In the genomic region with DNA sequence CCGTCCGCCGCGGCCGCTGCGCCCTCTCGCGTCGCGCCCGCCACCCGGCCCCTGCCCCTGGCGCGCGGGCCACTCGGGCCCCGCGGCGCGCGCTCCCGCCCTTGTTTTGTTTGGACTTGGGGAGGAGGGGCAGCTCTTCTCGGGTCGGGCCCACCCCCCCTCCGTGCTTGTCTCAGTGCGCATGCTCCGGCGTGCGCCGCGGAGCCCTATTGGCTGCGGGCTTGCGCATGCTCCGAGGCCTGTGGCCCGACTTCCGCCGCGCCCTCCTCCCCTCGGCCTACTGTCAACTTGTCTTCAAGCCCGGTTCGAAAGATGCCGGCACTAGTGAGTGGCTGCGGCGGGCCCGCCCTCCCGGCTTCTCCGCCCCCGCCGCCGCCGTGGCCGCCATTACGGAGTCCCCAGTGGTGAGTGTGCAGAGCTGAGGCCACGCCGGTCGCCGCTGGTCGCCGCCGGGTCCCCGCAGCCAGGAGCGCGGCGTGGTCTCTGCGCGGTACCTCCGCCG, we compare ENCODE assay signal across 8 mouse cellular contexts. TPM values are rescaled to one million over a fixed set of nuclear protein-coding genes. Genes with fewer than 3 reads are reported as not detected.
DNase-seq lines count a peak whose midpoint lies in the region; ATAC-seq and TF ChIP-seq lines count a peak whose summit lies in the region.

No protein-coding gene starts in this region.

- under 1% methylated on average over 56 of the region's 68 CpGs for WGBS in hindbrain, postnatal 0 days

- H3K4me1 ChIP-seq in hindbrain, postnatal 0 days (ENCODE audit: insufficient read depth, low read length) = peaks cover 11% of the 10 kb centered on the region

- peak overlapping the region; percentile 98 for H3K27ac ChIP-seq in gastrocnemius, adult 2 months
- H3K27ac ChIP-seq in hindbrain, postnatal 0 days = peak overlapping the region; percentile 100
- peak overlapping the region; percentile 98 for H3K27ac ChIP-seq in left cerebral cortex, adult 2 months

- TF ChIP-seq CTCF in gastrocnemius, adult 2 months (IDR thresholded peaks at IDR 0.05) = peak; percentile 12; the same call in 1 of the 2 replicates
- TF ChIP-seq CTCF in hindbrain, postnatal 0 days (IDR thresholded peaks at IDR 0.05; ENCODE audit: low read depth) = no peak
- TF ChIP-seq CTCF in left cerebral cortex, adult 2 months (IDR thresholded peaks at IDR 0.05) = no peak

- peak overlapping the region; percentile 87 for H3K4me2 ChIP-seq in hindbrain, postnatal 0 days (ENCODE audit: low read depth, low read length)

- peak overlapping the region; percentile 98 for H3K9ac ChIP-seq in hindbrain, postnatal 0 days (replicated peaks; ENCODE audit: low read length)

- no peaks in the 10 kb centered on the region for H3K27me3 ChIP-seq in hindbrain, postnatal 0 days (ENCODE audit: insufficient read depth, low read length)

- peak; percentile 99 for DNase-seq in ZHBTc4 (ENCODE audit: low read depth, low spot score)
- DNase-seq in gastrocnemius, adult 2 months = peak; percentile 99
- peak; percentile 99 for DNase-seq in hindbrain, postnatal 0 days (ENCODE audit: low spot score)
- peak; percentile 98 for DNase-seq in left cerebral cortex, adult 2 months (ENCODE audit: extremely low spot score in 1 of 2, low spot score in 2 of 2)
- peak; percentile 96 to 98 for DNase-seq in right cerebral cortex, adult 2 months (ENCODE audit: low spot score in 2 of 2)
- peak; percentile 98 for DNase-seq in urinary bladder, postnatal 14 days (ENCODE audit: low spot score)

- 0 out of 2 replicates have a peak, but pooled peaks cover 2% of the 10 kb centered on the region for H3K36me3 ChIP-seq in hindbrain, postnatal 0 days (ENCODE audit: insufficient read depth, low read length)

- intact Hi-C loops in gastrocnemius, adult 2 months (cut with DNase I) = no loop called here
- intact Hi-C loops in left cerebral cortex, adult 2 months (cut with DNase I) = no loop called here

- peak; percentile 82 for ATAC-seq in common myeloid progenitor, adult 5-6 weeks (replicated peaks; ENCODE audit: low read depth, poor library complexity, severe bottlenecking)
- peak; percentile 96 for ATAC-seq in hindbrain, postnatal 0 days
- peak; percentile 89 for ATAC-seq in megakaryocyte, adult 5-6 weeks (ENCODE audit: poor library complexity, severe bottlenecking)

- H3K4me3 ChIP-seq in gastrocnemius, adult 2 months = peak overlapping the region; percentile 99
- peak overlapping the region; percentile 89 for H3K4me3 ChIP-seq in hindbrain, postnatal 0 days (ENCODE audit: low read length)
- H3K4me3 ChIP-seq in left cerebral cortex, adult 2 months = peak overlapping the region; percentile 98

- no peaks in the 10 kb centered on the region for H3K9me3 ChIP-seq in hindbrain, postnatal 0 days (ENCODE audit: low read length)

RNA-seq across cellular contexts. Expression of a gene that starts 0.8 kb away (rescaled TPM):
- 272 and 317 TPM in 2 replicates for total RNA-seq in common myeloid progenitor, adult 5-6 weeks (2017)
- 10 to 100 TPM; 50.8 to 67.8 TPM for total RNA-seq in gastrocnemius, adult 2 months (2021)
- total RNA-seq in hindbrain, postnatal 0 days (2014; rRNA removed) = 119 and 140 TPM in 2 replicates
- polyA plus RNA-seq in hindbrain, postnatal 0 days (2015; fragmentation: Nextera tagmentation; extraction: Ambion mirVana) = 174 and 186 TPM in 2 replicates
- 100 to 1,000 TPM; 178 to 183 TPM for total RNA-seq in left cerebral cortex, adult 2 months (2021)
- total RNA-seq in megakaryocyte, adult 5-6 weeks (2015) = 89.1 and 105 TPM in 2 replicates
- 165 and 173 TPM in 2 replicates for total RNA-seq in megakaryocyte, adult 5-6 weeks (2017)

RNA-seq across cellular contexts. Expression of a gene that starts 33.3 kb away (rescaled TPM):
- 22.0 and 24.7 TPM in 2 replicates for total RNA-seq in common myeloid progenitor, adult 5-6 weeks (2017)
- total RNA-seq in gastrocnemius, adult 2 months (2021) = under 1 TPM in 1 of 2 experiments, not detected in 1; 0.28 TPM
- 25.4 and 45.8 TPM in 2 replicates for total RNA-seq in hindbrain, postnatal 0 days (2014; rRNA removed)
- polyA plus RNA-seq in hindbrain, postnatal 0 days (2015; fragmentation: Nextera tagmentation; extraction: Ambion mirVana) = 13.4 and 14.7 TPM in 2 replicates
- total RNA-seq in left cerebral cortex, adult 2 months (2021) = 10 to 100 TPM; 68.9 to 75.7 TPM
- total RNA-seq in megakaryocyte, adult 5-6 weeks (2015) = 1.5 and 2.4 TPM in 2 replicates
- total RNA-seq in megakaryocyte, adult 5-6 weeks (2017) = 1.2 and 1.3 TPM in 2 replicates

RNA-seq across cellular contexts. Expression of a gene that starts 33.3 kb away (rescaled TPM):
- 5.5 and 6.5 TPM in 2 replicates for total RNA-seq in common myeloid progenitor, adult 5-6 weeks (2017)
- under 1 TPM in 1 of 2 experiments, not detected in 1; 0.11 TPM for total RNA-seq in gastrocnemius, adult 2 months (2021)
- 4.1 and 6.0 TPM in 2 replicates for total RNA-seq in hindbrain, postnatal 0 days (2014; rRNA removed)
- polyA plus RNA-seq in hindbrain, postnatal 0 days (2015; fragmentation: Nextera tagmentation; extraction: Ambion mirVana) = 5.1 and 5.3 TPM in 2 replicates
- total RNA-seq in left cerebral cortex, adult 2 months (2021) = 10 to 100 TPM; 29.4 to 31.0 TPM
- total RNA-seq in megakaryocyte, adult 5-6 weeks (2015) = 0.13 and 0.25 TPM in 2 replicates
- 0.12 and 0.59 TPM in 2 replicates for total RNA-seq in megakaryocyte, adult 5-6 weeks (2017)

Comparison
In these comparisons a context has a peak if more than half of its experiments do, and no peak if none do; other contexts are left out.
1. Peak in every context shown above with its lines: DNase-seq, ATAC-seq, H3K4me3 ChIP-seq and H3K27ac ChIP-seq.